Mouse (Mus musculus) ES-E14 (cell line): ENCODE measurements around the gene Adgrf5.

Source experiments
- CHD2 ChIP-seq: IDR thresholded peaks from 2 replicates; pipeline ENCODE4 v1.6.1; 2014; ENCODE audit warnings: mild to moderate bottlenecking, low read depth, low read length, inconsistent platforms
- HCFC1 ChIP-seq: IDR thresholded peaks from 2 replicates; pipeline ENCODE4 v1.6.1; 2012; ENCODE audit warnings: low read length, inconsistent platforms, borderline replicate concordance; ENCODE audit not compliant: insufficient read depth
- MAFK ChIP-seq: IDR thresholded peaks from 2 replicates; pipeline ENCODE4 v1.6.1; 2014; ENCODE audit warnings: mild to moderate bottlenecking, low read depth, low read length, inconsistent platforms; ENCODE audit not compliant: insufficient read depth
- ZC3H11A ChIP-seq: IDR thresholded peaks from 2 replicates; pipeline ENCODE4 v1.6.1; 2012; ENCODE audit warnings: low read depth, mild to moderate bottlenecking, inconsistent platforms, low read length, borderline replicate concordance

- TF ChIP-seq HCFC1 (no peak), CHD2 (no peak), MAFK (no peak), ZC3H11A (no peak)
Measured at GRCm38 (mm10) chr17:43474775-43475174, 114.5 kb downstream of the Adgrf5 start.
